Mouse (Mus musculus) neural tube, embryonic 15.5 days (tissue): ENCODE results near the gene Mmab. TPM values are rescaled to one million over a fixed set of nuclear protein-coding genes. Genes with fewer than 3 reads are reported as not detected.

Experiments
- ATAC-seq: fragments of 200-750 bp; cut with Nextera tagmentation; 2 replicates; pipeline ENCODE4 v1.8.0; 2017; ENCODE audit warnings: mild to moderate bottlenecking, moderate TSS enrichment, moderate library complexity; ENCODE audit not compliant: low FRiP score
- H3K27ac ChIP-seq: fragments of 300-500 bp; sonication (generic); replicated peaks from 2 replicates; pipeline ENCODE4 v1.5.1; 2015; ENCODE audit warnings: mild to moderate bottlenecking, inconsistent platforms
- H3K27me3 ChIP-seq: fragments of 300-500 bp; sonication (generic); replicated peaks from 2 replicates; pipeline ENCODE4 v1.6.1; 2015; ENCODE audit warnings: inconsistent platforms
- H3K36me3 ChIP-seq: fragments of 300-500 bp; sonication (generic); 2 replicates; pipeline ENCODE4 v1.6.1; 2015; ENCODE audit warnings: inconsistent platforms
- H3K4me1 ChIP-seq: fragments of 300-500 bp; sonication (generic); 2 replicates; pipeline ENCODE4 v1.6.1; 2015; ENCODE audit warnings: inconsistent platforms
- H3K4me2 ChIP-seq: fragments of 300-500 bp; sonication (generic); 2 replicates; pipeline ENCODE4 v1.6.1; 2015; ENCODE audit warnings: inconsistent platforms, mild to moderate bottlenecking, moderate library complexity
- H3K4me3 ChIP-seq: fragments of 300-500 bp; sonication (generic); replicated peaks from 2 replicates; pipeline ENCODE4 v1.5.1; 2015; ENCODE audit warnings: mild to moderate bottlenecking, inconsistent platforms
- H3K9ac ChIP-seq: fragments of 300-500 bp; sonication (generic); replicated peaks from 2 replicates; pipeline ENCODE4 v1.6.1; 2015; ENCODE audit warnings: mild to moderate bottlenecking, inconsistent platforms
- H3K9me3 ChIP-seq: fragments of 300-500 bp; sonication (generic); replicated peaks from 2 replicates; pipeline ENCODE4 v1.6.1; 2016; ENCODE audit warnings: inconsistent platforms
- WGBS: fragments of 180-500 bp; shearing (Covaris S2); methylation state at CpG from one replicate; pipeline ENCODE4 v1.1.7; 2015; ENCODE audit warnings: mixed read lengths; 5-methylcytosine and 5-hydroxymethylcytosine counted together
- polyA plus RNA-seq: library from polyadenylated mRNA; unstranded; fragments of >200 nt; fragmentation: Nextera tagmentation; extraction: Ambion mirVana; gene quantifications from 2 replicates; pipeline ENCODE4 v1.2.1, GENCODE M21; 2015

Gene Mmab
- polyA plus RNA-seq, 1 experiment from 2014 or later, result 36.1 TPM

- Histone ChIP-seq H3K9ac (no peak overlapping the region), H3K9me3 (no peaks in the 10 kb centered on the region), H3K27me3 (no peaks in the 10 kb centered on the region), H3K4me3 (no peak overlapping the region), H3K27ac (peak overlapping the region; percentile 24; the same call in 1 of the 2 replicates), H3K36me3 (no peaks in the 10 kb centered on the region), H3K4me1 (peaks cover 40% of the 10 kb centered on the region), H3K4me2 (no peak overlapping the region)
- WGBS, result 63% methylated on average over 6 of the region's 6 CpGs
- no peak for ATAC-seq
Measured at GRCm38 (mm10) chr5:114426732-114427131, 17.1 kb downstream of the Mmab start.

DNA sequence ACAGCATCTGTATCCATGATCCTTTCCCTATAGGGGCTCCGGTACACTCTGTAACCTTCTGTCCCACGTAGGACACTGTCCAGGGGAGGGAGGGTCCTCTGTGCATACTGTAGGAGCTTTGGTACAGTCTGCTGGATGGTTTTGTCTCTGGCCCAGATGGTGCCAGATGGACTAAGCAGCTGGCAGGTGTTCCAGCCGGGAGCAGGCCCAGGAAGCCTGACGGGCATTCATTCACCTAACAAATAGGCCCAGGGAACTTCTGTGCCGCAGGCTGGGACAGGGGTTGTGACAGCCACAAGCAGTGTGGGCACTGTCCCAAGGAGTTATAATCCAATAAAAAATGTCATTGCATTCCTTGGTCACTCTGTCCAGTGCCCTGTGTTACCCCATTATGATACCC is 19.9 kb downstream of the Mmab start:
- Histone ChIP-seq H3K4me3 (no peak overlapping the region), H3K4me1 (peaks cover 33% of the 10 kb centered on the region), H3K36me3 (peaks cover 26% of the 10 kb centered on the region), H3K9ac (no peak overlapping the region), H3K9me3 (no peaks in the 10 kb centered on the region), H3K27ac (no peak overlapping the region), H3K4me2 (no peak overlapping the region), H3K27me3 (no peaks in the 10 kb centered on the region)
- WGBS, result 50% methylated on average over 5 of the region's 5 CpGs
- no peak for ATAC-seq

DNA sequence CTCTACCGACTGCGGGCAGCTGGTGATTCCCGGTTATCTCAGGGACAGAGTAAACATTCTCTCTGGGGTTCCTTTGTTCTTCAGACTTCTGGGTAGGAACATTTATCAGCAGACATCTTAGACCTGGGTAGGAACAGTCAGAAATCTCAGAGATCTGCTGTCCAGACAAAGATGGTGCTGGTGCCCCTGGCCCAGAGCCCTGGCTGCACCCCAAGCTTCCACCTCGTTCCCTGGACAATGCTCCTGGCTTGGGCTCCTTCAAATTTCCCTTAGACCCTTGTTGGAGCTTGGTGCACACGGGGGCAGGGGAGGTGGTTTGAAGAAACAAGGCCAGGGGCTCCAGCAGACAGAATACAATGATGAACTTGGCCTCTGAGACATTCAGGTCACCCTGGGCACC is 21.3 kb downstream of the Mmab start:
- peaks cover 39% of the 10 kb centered on the region for H3K36me3 ChIP-seq
- H3K9ac ChIP-seq, result no peak overlapping the region
- WGBS, result 35% methylated on average over 5 of the region's 5 CpGs
- no peak overlapping the region for H3K27ac ChIP-seq
- H3K9me3 ChIP-seq, result no peaks in the 10 kb centered on the region
- no peaks in the 10 kb centered on the region for H3K27me3 ChIP-seq
- peaks cover 23% of the 10 kb centered on the region for H3K4me1 ChIP-seq
- H3K4me2 ChIP-seq, result no peak overlapping the region
- H3K4me3 ChIP-seq, result no peak overlapping the region
- no peak for ATAC-seq

DNA sequence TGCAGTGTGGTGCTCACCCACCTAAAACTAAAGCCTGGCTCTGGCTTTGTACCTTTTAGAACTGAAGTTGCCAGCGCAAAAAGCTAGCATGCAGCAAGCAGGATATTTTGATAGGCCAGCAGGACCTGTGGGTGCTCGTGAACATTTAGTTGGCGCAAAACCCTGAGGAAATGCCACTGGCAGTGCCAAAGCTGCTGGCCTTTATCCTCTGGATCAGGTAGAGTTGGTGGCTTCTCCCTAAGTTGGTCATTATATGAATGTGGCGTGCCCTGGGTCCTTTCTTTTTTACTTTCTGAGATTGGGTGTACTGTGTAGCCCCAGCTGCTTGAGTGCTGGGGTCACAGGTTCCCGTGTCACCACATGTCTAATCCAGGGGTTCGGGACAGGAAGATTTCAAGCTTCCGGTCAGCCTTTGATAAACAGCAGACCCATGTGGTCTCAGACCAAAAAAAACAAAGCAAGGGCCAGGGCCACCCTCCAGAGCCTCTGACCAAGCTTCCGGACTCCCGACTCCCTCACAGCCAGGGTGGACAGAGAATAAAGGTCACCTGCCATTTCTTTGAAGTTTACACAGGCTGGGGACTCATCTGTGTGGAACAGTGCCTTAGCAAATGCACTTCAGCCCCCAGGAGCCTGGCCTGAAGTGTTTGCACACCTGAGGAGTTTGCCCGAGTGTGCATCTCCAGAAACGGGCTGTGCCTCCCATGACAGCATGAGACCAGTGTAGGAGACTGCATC is 22.1 kb downstream of the Mmab start:
- H3K27me3 ChIP-seq, result no peaks in the 10 kb centered on the region
- peaks cover 20% of the 10 kb centered on the region for H3K4me1 ChIP-seq
- ATAC-seq, result no peak
- no peak overlapping the region for H3K9ac ChIP-seq
- no peak overlapping the region for H3K4me2 ChIP-seq
- H3K27ac ChIP-seq, result no peak overlapping the region
- H3K36me3 ChIP-seq, result peaks cover 48% of the 10 kb centered on the region
- no peaks in the 10 kb centered on the region for H3K9me3 ChIP-seq
- WGBS, result 81% methylated on average over 11 of the region's 11 CpGs
- no peak overlapping the region for H3K4me3 ChIP-seq

GRCm38 (mm10) chr5:114418541-114418940 is 25.3 kb downstream of the Mmab start:
- H3K9ac ChIP-seq, result no peak overlapping the region
- no peak overlapping the region for H3K4me3 ChIP-seq
- WGBS, result 85% methylated on average over 8 of the region's 8 CpGs
- H3K27ac ChIP-seq, result no peak overlapping the region
- no peaks in the 10 kb centered on the region for H3K27me3 ChIP-seq
- H3K4me1 ChIP-seq, result peaks cover 12% of the 10 kb centered on the region; the same call in 1 of the 2 replicates
- H3K4me2 ChIP-seq, result no peak overlapping the region
- peaks cover 79% of the 10 kb centered on the region for H3K36me3 ChIP-seq
- no peaks in the 10 kb centered on the region for H3K9me3 ChIP-seq
- ATAC-seq, result no peak

DNA sequence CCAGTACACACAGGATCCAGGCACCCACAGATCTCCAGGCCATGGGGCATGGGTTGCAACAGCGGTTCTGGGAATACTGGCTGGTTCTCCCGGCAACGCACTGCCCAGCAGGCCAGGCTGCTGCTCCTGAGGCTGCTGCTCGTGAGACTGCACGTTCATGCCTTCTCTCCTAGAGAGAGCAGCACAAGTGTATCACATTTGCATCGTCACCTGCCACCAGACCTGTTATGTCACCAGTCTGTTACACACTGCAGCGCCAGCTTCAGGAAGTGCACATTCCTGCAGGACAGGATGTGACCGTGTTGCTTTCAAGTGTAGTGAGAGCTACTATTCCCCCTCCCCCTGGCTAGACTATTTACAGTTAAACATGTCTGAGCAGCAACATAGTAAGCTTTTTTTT is 27.0 kb downstream of the Mmab start:
- no peak for ATAC-seq
- WGBS, result 91% methylated on average over 8 of the region's 8 CpGs

GRCm38 (mm10) chr5:114415606-114416005 is 28.3 kb downstream of the Mmab start:
- Histone ChIP-seq H3K9me3 (no peaks in the 10 kb centered on the region), H3K4me1 (no peaks in the 10 kb centered on the region), H3K4me3 (no peak overlapping the region), H3K9ac (no peak overlapping the region), H3K27ac (no peak overlapping the region), H3K36me3 (peaks cover 99% of the 10 kb centered on the region), H3K4me2 (no peak overlapping the region), H3K27me3 (no peaks in the 10 kb centered on the region)
- no peak for ATAC-seq
- WGBS, result 98% methylated on average over 5 of the region's 5 CpGs

More for the DNA sequence above, 27.0 kb downstream of the Mmab start:
- Histone ChIP-seq H3K4me2 (no peak overlapping the region), H3K36me3 (peaks cover 96% of the 10 kb centered on the region), H3K9ac (no peak overlapping the region), H3K27me3 (no peaks in the 10 kb centered on the region), H3K4me1 (no peaks in the 10 kb centered on the region), H3K9me3 (no peaks in the 10 kb centered on the region), H3K4me3 (no peak overlapping the region), H3K27ac (no peak overlapping the region)

DNA sequence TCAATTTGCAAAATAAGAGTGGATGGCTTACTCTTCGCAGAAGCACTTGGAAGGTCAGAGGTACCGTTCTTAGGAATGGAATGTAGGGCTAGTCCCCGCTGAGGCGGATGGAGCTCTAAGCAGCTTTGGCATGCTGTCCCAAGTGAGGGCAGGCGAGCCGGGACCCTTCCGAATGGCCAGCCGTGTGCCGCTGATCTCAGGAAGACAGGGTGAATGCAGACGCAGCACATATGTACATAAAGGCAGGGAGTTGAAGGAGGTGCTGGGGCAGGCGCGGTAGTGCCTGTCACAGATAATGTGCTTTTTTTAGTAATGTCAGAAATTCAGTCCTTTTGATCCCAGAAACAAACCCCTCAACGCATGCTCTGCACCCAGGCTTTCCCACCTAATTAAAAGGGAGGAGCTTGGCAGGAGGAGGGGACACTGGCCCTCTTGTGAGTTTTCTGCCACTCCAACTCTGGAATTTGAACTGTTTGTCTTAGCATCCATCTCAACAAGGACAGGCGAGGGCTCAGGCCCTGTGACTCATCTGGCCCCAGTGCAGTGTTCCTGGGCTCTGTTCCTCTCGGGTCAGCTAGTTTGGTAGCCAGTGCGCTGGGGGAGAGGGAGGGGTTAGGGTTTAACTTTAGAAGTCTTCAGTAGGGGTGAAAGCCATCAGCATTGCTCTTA is 30.7 kb downstream of the Mmab start:
- Histone ChIP-seq H3K4me3 (no peak overlapping the region), H3K36me3 (peaks cover 99% of the 10 kb centered on the region), H3K9ac (no peak overlapping the region), H3K27ac (no peak overlapping the region), H3K27me3 (no peaks in the 10 kb centered on the region), H3K9me3 (no peaks in the 10 kb centered on the region), H3K4me1 (no peaks in the 10 kb centered on the region), H3K4me2 (no peak overlapping the region)
- no peak for ATAC-seq
- WGBS, result 87% methylated on average over 16 of the region's 16 CpGs

GRCm38 (mm10) chr5:114412361-114412998 is 31.4 kb downstream of the Mmab start:
- H3K9ac ChIP-seq, result no peak overlapping the region
- no peak for ATAC-seq
- no peaks in the 10 kb centered on the region for H3K27me3 ChIP-seq
- H3K4me1 ChIP-seq, result no peaks in the 10 kb centered on the region
- 82% methylated on average over 23 of the region's 23 CpGs for WGBS
- H3K36me3 ChIP-seq, result peaks cover 99% of the 10 kb centered on the region
- no peaks in the 10 kb centered on the region for H3K9me3 ChIP-seq
- no peak overlapping the region for H3K4me2 ChIP-seq
- no peak overlapping the region for H3K27ac ChIP-seq
- no peak overlapping the region for H3K4me3 ChIP-seq

DNA sequence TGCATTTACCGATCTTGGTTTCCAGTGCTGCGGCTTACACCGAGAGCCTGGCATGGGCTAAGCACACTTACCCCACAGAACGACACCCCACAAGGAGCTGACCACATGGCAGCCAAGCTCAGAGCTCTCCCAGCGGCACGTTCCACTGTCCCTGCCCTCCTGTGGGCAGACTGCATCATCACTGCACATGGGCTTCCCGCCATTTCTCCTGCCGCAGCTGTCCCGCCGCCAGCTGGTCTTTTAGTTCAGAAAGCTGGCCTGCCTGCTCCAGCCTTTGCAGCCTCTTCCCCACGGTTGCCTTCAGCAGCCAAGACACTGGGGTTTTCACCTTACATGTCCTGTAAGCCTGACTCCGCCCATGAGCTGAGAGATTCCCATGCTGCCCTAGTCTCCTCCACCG is 33.4 kb downstream of the Mmab start:
- no peak overlapping the region for H3K4me3 ChIP-seq
- 89% methylated on average over 13 of the region's 13 CpGs for WGBS
- ATAC-seq, result no peak

DNA sequence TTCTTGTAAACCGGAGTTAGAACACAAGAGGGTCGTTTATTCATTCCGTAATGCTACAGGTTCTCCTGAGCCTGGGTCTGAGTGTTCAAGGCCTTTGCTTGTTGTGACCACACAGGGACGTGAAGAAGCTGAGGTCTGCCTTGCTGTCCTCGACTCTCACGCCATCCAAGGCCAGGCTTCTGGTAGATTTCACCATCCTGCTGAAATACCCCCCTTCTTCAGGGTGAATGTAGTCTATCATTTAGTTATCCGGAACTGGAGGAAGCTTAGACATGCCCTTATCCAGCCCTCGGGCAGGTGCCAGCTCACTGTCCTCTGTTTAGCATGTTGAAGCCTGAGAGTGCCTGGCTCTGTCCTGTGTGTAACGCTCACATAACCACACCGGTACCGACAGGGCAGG is 35.0 kb downstream of the Mmab start:
- Histone ChIP-seq H3K9me3 (no peaks in the 10 kb centered on the region), H3K4me3 (no peak overlapping the region), H3K36me3 (peaks cover 99% of the 10 kb centered on the region), H3K4me1 (no peaks in the 10 kb centered on the region), H3K27ac (no peak overlapping the region), H3K27me3 (no peaks in the 10 kb centered on the region), H3K4me2 (no peak overlapping the region), H3K9ac (no peak overlapping the region)
- ATAC-seq, result no peak
- 95% methylated on average over 11 of the region's 11 CpGs for WGBS

More for the DNA sequence above, 33.4 kb downstream of the Mmab start:
- H3K4me2 ChIP-seq, result no peak overlapping the region
- no peaks in the 10 kb centered on the region for H3K4me1 ChIP-seq
- no peak overlapping the region for H3K27ac ChIP-seq
- no peaks in the 10 kb centered on the region for H3K9me3 ChIP-seq
- H3K36me3 ChIP-seq, result peaks cover 99% of the 10 kb centered on the region
- no peak overlapping the region for H3K9ac ChIP-seq
- no peaks in the 10 kb centered on the region for H3K27me3 ChIP-seq

GRCm38 (mm10) chr5:114407810-114408209 is 36.0 kb downstream of the Mmab start:
- H3K36me3 ChIP-seq, result peaks cover 98% of the 10 kb centered on the region
- 89% methylated on average over 9 of the region's 9 CpGs for WGBS
- H3K27me3 ChIP-seq, result no peaks in the 10 kb centered on the region
- ATAC-seq, result no peak
- no peak overlapping the region for H3K4me2 ChIP-seq
- no peak overlapping the region for H3K27ac ChIP-seq
- H3K4me3 ChIP-seq, result no peak overlapping the region
- H3K9ac ChIP-seq, result no peak overlapping the region
- H3K9me3 ChIP-seq, result no peaks in the 10 kb centered on the region
- H3K4me1 ChIP-seq, result no peaks in the 10 kb centered on the region
